Mouse (Mus musculus) MEL (cell line): ENCODE measurements around the gene Cdk13. TPM values are rescaled to one million over a fixed set of nuclear protein-coding genes. Genes with fewer than 3 reads are reported as not detected.

Experiments
- DNase-seq: peaks from one replicate; pipeline ENCODE4 v3.0.0; 2011; ENCODE audit warnings: low read depth, low spot score
- H3K27ac ChIP-seq: 2 replicates; pipeline ENCODE4 v1.5.1; 2012; ENCODE audit warnings: low read depth, mild to moderate bottlenecking, control low read depth, low read length, moderate library complexity; ENCODE audit not compliant: control insufficient read depth
- H3K27me3 ChIP-seq, 2 experiments: fragments of 150-350 bp in 1 of 2; sonication (generic) in 1 of 2; 2 replicates each; pipeline ENCODE4 v1.6.1; 2012; ENCODE audit warnings: low read length in 2 of 2, mild to moderate bottlenecking in 2 of 2, improper control_type of control experiment in 1 of 2, moderate library complexity in 1 of 2; ENCODE audit not compliant: insufficient read depth in 2 of 2, control insufficient read depth in 1 of 2
- H3K36me3 ChIP-seq, 2 experiments: 2 replicates each; pipeline ENCODE4 v1.6.1; 2012 to 2014; ENCODE audit warnings: low read length in 2 of 2, improper control_type of control experiment in 1 of 2, inconsistent platforms in 1 of 2, mild to moderate bottlenecking in 1 of 2; ENCODE audit not compliant: insufficient read depth in 2 of 2, control insufficient read depth in 1 of 2
- H3K4me1 ChIP-seq, 2 experiments: fragments of 150-350 bp in 1 of 2; sonication (generic) in 1 of 2; 2 replicates each; pipeline ENCODE4 v1.6.1; 2012; ENCODE audit warnings: low read length in 2 of 2, improper control_type of control experiment in 1 of 2, mild to moderate bottlenecking in 1 of 2; ENCODE audit not compliant: insufficient read depth in 2 of 2, control insufficient read depth in 1 of 2
- H3K4me3 ChIP-seq, 2 experiments: fragments of 150-350 bp in 1 of 2; sonication (generic) in 1 of 2; 2 replicates each; pipeline ENCODE4 v1.5.1; 2012; ENCODE audit warnings: low read depth in 2 of 2, low read length in 2 of 2, mild to moderate bottlenecking in 2 of 2, moderate library complexity in 2 of 2, control low read depth in 1 of 2, improper control_type of control experiment in 1 of 2; ENCODE audit not compliant: control insufficient read depth in 1 of 2, insufficient read depth in 1 of 2
- H3K79me2 ChIP-seq: 2 replicates; pipeline ENCODE4 v1.6.1; 2012; ENCODE audit warnings: mild to moderate bottlenecking, low read length, moderate library complexity; ENCODE audit not compliant: control insufficient read depth, poor library complexity, insufficient read depth
- H3K9ac ChIP-seq: 2 replicates; pipeline ENCODE4 v1.6.1; 2012; ENCODE audit warnings: low read depth, mild to moderate bottlenecking, control low read depth, low read length, moderate library complexity; ENCODE audit not compliant: control insufficient read depth, poor library complexity, severe bottlenecking
- H3K9me3 ChIP-seq: fragments of 150-350 bp; sonication (generic); replicated peaks from 2 replicates; pipeline ENCODE4 v1.6.1; 2012; ENCODE audit warnings: mild to moderate bottlenecking, low read length, improper control_type of control experiment, moderate library complexity; ENCODE audit not compliant: insufficient read depth
- BHLHE40 ChIP-seq: IDR thresholded peaks from 2 replicates; pipeline ENCODE4 v1.6.1; 2012; ENCODE audit warnings: low read depth, mild to moderate bottlenecking, inconsistent platforms, low read length, improper control_type of control experiment, borderline replicate concordance
- CHD1 ChIP-seq: IDR thresholded peaks from 2 replicates; pipeline ENCODE4 v1.6.1; 2012; ENCODE audit warnings: low read depth, mild to moderate bottlenecking, inconsistent platforms, low read length, improper control_type of control experiment
- CTCF ChIP-seq, 3 experiments: IDR thresholded peaks in 2 of 3; conservative IDR thresholded peaks in 1 of 3; 2 replicates each; pipeline ENCODE4 v1.5.1; 2011 to 2012; ENCODE audit warnings: low read length in 3 of 3, low read depth in 2 of 3, mild to moderate bottlenecking in 2 of 3, improper control_type of control experiment in 1 of 3, inconsistent platforms in 1 of 3, mixed read lengths in 1 of 3, moderate library complexity in 1 of 3; ENCODE audit not compliant: control insufficient read depth in 1 of 3, insufficient read depth in 1 of 3, poor library complexity in 1 of 3, severe bottlenecking in 1 of 3
- E2F4 ChIP-seq: IDR thresholded peaks from 2 replicates; pipeline ENCODE4 v1.6.1; 2011; ENCODE audit warnings: low read depth, low read length, improper control_type of control experiment, borderline replicate concordance
- ELF1 ChIP-seq: IDR thresholded peaks from 2 replicates; pipeline ENCODE4 v1.6.1; 2014; ENCODE audit warnings: low read depth, mild to moderate bottlenecking, inconsistent platforms, low read length, improper control_type of control experiment, moderate library complexity
- EP300 ChIP-seq, 2 experiments: IDR thresholded peaks; 2 replicates each; pipeline ENCODE4 v1.6.1; 2011; ENCODE audit warnings: improper control_type of control experiment in 2 of 2, low read length in 2 of 2, low read depth in 1 of 2, mild to moderate bottlenecking in 1 of 2
- GATA1 ChIP-seq: IDR thresholded peaks from 2 replicates; pipeline ENCODE4 v1.6.1; 2011; ENCODE audit warnings: low read depth, low read length, improper control_type of control experiment
- HCFC1 ChIP-seq: IDR thresholded peaks from 2 replicates; pipeline ENCODE4 v1.6.1; 2012; ENCODE audit warnings: low read depth, mild to moderate bottlenecking, inconsistent platforms, low read length, improper control_type of control experiment, moderate library complexity
- MAFK ChIP-seq: IDR thresholded peaks from 2 replicates; pipeline ENCODE4 v1.6.1; 2011; ENCODE audit warnings: low read depth, mild to moderate bottlenecking, low read length, improper control_type of control experiment, borderline replicate concordance
- MAZ ChIP-seq: IDR thresholded peaks from 2 replicates; pipeline ENCODE4 v1.6.1; 2012; ENCODE audit warnings: low read depth, mild to moderate bottlenecking, inconsistent platforms, low read length, improper control_type of control experiment
- MEF2A ChIP-seq: IDR thresholded peaks from 2 replicates; pipeline ENCODE4 v1.6.1; 2014; ENCODE audit warnings: low read depth, mild to moderate bottlenecking, inconsistent platforms, low read length, improper control_type of control experiment; ENCODE audit not compliant: poor library complexity, insufficient replicate concordance, severe bottlenecking; ENCODE audit errors: extremely low read depth
- MYC ChIP-seq: IDR thresholded peaks from 2 replicates; pipeline ENCODE4 v1.6.1; 2011; ENCODE audit warnings: low read depth, mild to moderate bottlenecking, low read length, improper control_type of control experiment, moderate library complexity
- NELFE ChIP-seq: IDR thresholded peaks from 2 replicates; pipeline ENCODE4 v1.6.1; 2011; ENCODE audit warnings: low read depth, low read length, improper control_type of control experiment
- NRF1 ChIP-seq: IDR thresholded peaks from 2 replicates; pipeline ENCODE4 v1.6.1; 2014; ENCODE audit warnings: low read depth, mild to moderate bottlenecking, inconsistent platforms, low read length, improper control_type of control experiment, moderate library complexity; ENCODE audit not compliant: poor library complexity, insufficient read depth, severe bottlenecking
- POLR2AphosphoS5 ChIP-seq: IDR thresholded peaks from 2 replicates; pipeline ENCODE4 v1.6.1; 2012; ENCODE audit warnings: low read depth, borderline replicate concordance, mild to moderate bottlenecking, inconsistent platforms, low read length, moderate library complexity, mixed read lengths
- RAD21 ChIP-seq: IDR thresholded peaks from 2 replicates; pipeline ENCODE4 v1.6.1; 2011; ENCODE audit warnings: mild to moderate bottlenecking, low read depth, low read length, improper control_type of control experiment
- SIN3A ChIP-seq: IDR thresholded peaks from 2 replicates; pipeline ENCODE4 v1.6.1; 2012; ENCODE audit warnings: low read length, improper control_type of control experiment, inconsistent platforms
- SMC3 ChIP-seq: IDR thresholded peaks from 2 replicates; pipeline ENCODE4 v1.6.1; 2011; ENCODE audit warnings: low read depth, low read length, improper control_type of control experiment
- TAL1 ChIP-seq: IDR thresholded peaks from 2 replicates; pipeline ENCODE4 v1.6.1; 2012; ENCODE audit warnings: mild to moderate bottlenecking, inconsistent platforms, low read length, moderate library complexity, mixed read lengths
- TBP ChIP-seq: IDR thresholded peaks from 2 replicates; pipeline ENCODE4 v1.8.0; 2011; ENCODE audit warnings: low read depth, low read length, improper control_type of control experiment
- UBTF ChIP-seq: IDR thresholded peaks from 2 replicates; pipeline ENCODE4 v1.6.1; 2012; ENCODE audit warnings: low read depth, mild to moderate bottlenecking, inconsistent platforms, low read length, improper control_type of control experiment, moderate library complexity, borderline replicate concordance; ENCODE audit not compliant: insufficient read depth
- USF2 ChIP-seq, 2 experiments: IDR thresholded peaks; 2 replicates each; pipeline ENCODE4 v1.6.1; 2011 to 2012; ENCODE audit warnings: improper control_type of control experiment in 2 of 2, low read length in 2 of 2, borderline replicate concordance in 1 of 2, inconsistent platforms in 1 of 2, low read depth in 1 of 2, mild to moderate bottlenecking in 1 of 2; ENCODE audit not compliant: insufficient read depth in 1 of 2
- ZC3H11A ChIP-seq: IDR thresholded peaks from 2 replicates; pipeline ENCODE4 v1.6.1; 2012; ENCODE audit warnings: low read depth, mild to moderate bottlenecking, inconsistent platforms, low read length, improper control_type of control experiment
- ZKSCAN1 ChIP-seq: IDR thresholded peaks from 2 replicates; pipeline ENCODE4 v1.6.1; 2012; ENCODE audit warnings: low read depth, mild to moderate bottlenecking, inconsistent platforms, low read length, improper control_type of control experiment, moderate library complexity
- ZNF384 ChIP-seq: IDR thresholded peaks from 2 replicates; pipeline ENCODE4 v1.6.1; 2012; ENCODE audit warnings: low read depth, mild to moderate bottlenecking, inconsistent platforms, low read length, improper control_type of control experiment
- polyA plus RNA-seq, 2 experiments: library from polyadenylated mRNA; stranded (reverse) in 1 of 2; unstranded in 1 of 2; fragments of >175 nt in 1 of 2; fragments of >200 nt in 1 of 2; gene quantifications; 2 replicates each; pipeline versions ENCODE4 v1.2.1 to v1.2.4; 2012; ENCODE audit warnings: low replicate concordance in 2 of 2, low read depth in 1 of 2; ENCODE audit not compliant: insufficient read length in 2 of 2, insufficient read depth in 1 of 2, missing spikeins in 1 of 2
- total RNA-seq: library from RNA; depleted of rRNA; stranded (reverse); fragments of 300-350 nt; gene quantifications from 2 replicates; pipeline ENCODE4 v1.2.3, GENCODE M21; 2012

Gene Cdk13
- total and polyA plus RNA-seq, 3 experiments, result 28.7 to 43.7 TPM; not detected in 1

DNA sequence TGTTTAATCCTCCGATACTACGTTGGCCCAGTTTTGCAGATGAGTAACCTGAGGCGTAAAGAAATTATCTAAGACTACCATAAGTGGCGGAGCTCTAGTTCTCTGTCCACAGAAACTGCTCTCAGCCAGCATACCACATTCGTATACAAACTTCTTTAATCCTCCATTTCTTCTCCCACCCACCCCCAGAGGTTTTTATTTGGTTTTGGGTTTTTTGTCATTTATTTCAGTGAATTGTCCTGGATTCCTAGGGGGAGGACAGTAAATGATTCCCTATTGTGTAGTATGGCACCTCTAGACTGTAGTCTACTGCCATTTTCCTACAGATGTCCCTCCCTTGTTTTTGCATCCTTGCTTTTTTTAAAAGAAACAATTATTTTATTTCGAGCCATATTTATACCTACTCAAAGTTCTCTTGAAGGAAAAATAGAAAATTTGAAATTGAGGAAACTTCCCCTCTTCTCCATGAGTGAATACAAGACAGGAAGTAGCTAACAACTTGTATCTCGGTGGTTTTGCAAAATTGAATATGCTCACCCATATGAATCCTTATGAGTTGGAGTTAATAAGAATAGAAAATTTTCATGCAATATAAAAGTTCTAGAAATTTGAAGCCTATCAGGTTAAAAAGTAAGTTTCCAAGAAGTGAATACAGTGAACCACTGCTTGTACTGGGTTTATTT is 108.9 kb downstream of the Cdk13 start:
- Histone ChIP-seq H3K4me3 (peak overlapping the region; percentile 86 to 100), H3K4me1 (peaks cover 9 to 20% of the 10 kb centered on the region in 2 experiments), H3K36me3 (peaks cover 0 to 41% of the 10 kb centered on the region in 2 experiments; a peak in 3 of 4 replicates), H3K27me3 (no peaks in the 10 kb centered on the region), H3K9ac (peak overlapping the region; percentile 92), H3K27ac (peak overlapping the region; percentile 94), H3K79me2 (peaks cover 32% of the 10 kb centered on the region), H3K9me3 (no peaks in the 10 kb centered on the region)
- TF ChIP-seq TAL1 (peak; percentile 33), TBP (0 out of 2 replicates have a peak, but pooled peaks have one; percentile 5), MAZ (no peak), EP300 (IDR thresholded peaks at IDR 0.05; ENCODE audit: low read depth in 1 of 2, low read length in 2 of 2) (no peak), SIN3A (no peak; the same call in 1 of the 2 replicates), HCFC1 (0 out of 2 replicates have a peak, but pooled peaks have one; percentile 24), MAFK (no peak), ELF1 (peak; percentile 27; the same call in 1 of the 2 replicates), CTCF (IDR thresholded peaks at IDR 0.05 in 2 of 3, conservative IDR thresholded peaks at IDR 0.05 in 1 of 3; ENCODE audit: control insufficient read depth in 1 of 3, insufficient read depth in 1 of 3, low read depth in 2 of 3, low read length in 3 of 3, poor library complexity in 1 of 3, severe bottlenecking in 1 of 3) (no peak), MYC (no peak)
- DNase-seq, result peak; percentile 62

DNA sequence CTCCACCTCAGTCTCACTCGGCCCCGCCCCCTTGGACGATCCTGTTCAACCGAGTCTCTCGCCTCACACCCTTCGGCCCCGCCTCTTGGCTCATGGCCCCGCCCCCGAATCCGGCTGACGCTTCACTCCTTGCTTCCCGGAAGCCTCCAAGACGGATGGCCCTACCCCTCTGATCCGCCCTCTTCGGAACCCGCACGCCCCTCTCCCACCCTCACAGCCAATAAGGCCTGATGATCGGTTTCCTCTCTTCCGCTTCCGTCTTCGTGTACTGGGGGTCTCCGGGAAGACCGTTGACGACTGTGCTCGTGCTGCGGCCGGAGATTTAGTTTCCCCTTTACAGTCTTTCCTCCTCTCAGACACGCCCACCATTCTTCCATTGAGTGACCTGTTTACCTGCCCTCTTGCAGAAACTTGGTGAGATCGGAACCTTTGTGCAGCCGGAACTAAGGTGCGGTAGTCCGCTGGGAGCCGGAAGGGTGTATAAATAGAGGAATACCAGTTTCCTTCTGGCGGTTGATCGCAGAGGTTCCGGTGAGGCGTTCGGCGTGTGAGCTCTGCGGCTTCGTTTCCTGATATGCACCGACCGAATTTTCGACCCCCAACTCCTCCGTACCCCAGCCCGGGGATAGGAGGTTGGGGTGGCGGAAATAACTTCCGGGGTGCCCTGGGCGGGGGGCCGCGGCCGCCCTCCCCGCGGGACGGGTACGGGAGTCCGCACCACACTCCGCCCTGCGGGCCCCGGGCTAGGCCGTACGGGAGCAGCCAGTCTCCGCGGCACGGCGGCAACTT is 109.8 kb downstream of the Cdk13 start, which contains the start of the genes Mplkip and Sugct:
Mplkip (plus strand) TSS at position 282 of the 789 bp plus-strand sequence.
Sugct (minus strand) TSS at position 643 of the 789 bp plus-strand sequence.
- H3K9ac ChIP-seq, result peak within 1 kb of the TSS; percentile 92
- peak within 1 kb of the TSS; percentile 87 to 100 for H3K4me3 ChIP-seq
- no peaks in the 10 kb centered on the region for H3K9me3 ChIP-seq
- H3K79me2 ChIP-seq, result peaks cover 25% of the 10 kb centered on the region
- H3K36me3 ChIP-seq, result peaks cover 0 to 33% of the 10 kb centered on the region in 2 experiments; a peak in 3 of 4 replicates
- H3K27me3 ChIP-seq, result no peaks in the 10 kb centered on the region
- peak; percentile 99 for DNase-seq
- peak within 1 kb of the TSS; percentile 94 for H3K27ac ChIP-seq
- H3K4me1 ChIP-seq, result peaks cover 3 to 11% of the 10 kb centered on the region in 2 experiments
- TF ChIP-seq BHLHE40 (no peak), MEF2A (no peak), ELF1 (peak; percentile 90), SMC3 (no peak), NRF1 (no peak), ZKSCAN1 (no peak), USF2 (IDR thresholded peaks at IDR 0.05; ENCODE audit: borderline replicate concordance in 1 of 2, insufficient read depth in 1 of 2, low read depth in 1 of 2, low read length in 2 of 2) (no peak), MYC (peak; percentile 66; the same call in 1 of the 2 replicates), RAD21 (no peak), ZNF384 (no peak), GATA1 (no peak), TBP (peak; percentile 99), CTCF (IDR thresholded peaks at IDR 0.05 in 2 of 3, conservative IDR thresholded peaks at IDR 0.05 in 1 of 3; ENCODE audit: control insufficient read depth in 1 of 3, insufficient read depth in 1 of 3, low read depth in 2 of 3, low read length in 3 of 3, poor library complexity in 1 of 3, severe bottlenecking in 1 of 3) (no peak), MAZ (peak; percentile 47), CHD1 (no peak), E2F4 (peak; percentile 50; the same call in 1 of the 2 replicates), POLR2AphosphoS5 (no peak; the same call in 1 of the 2 replicates), UBTF (no peak), ZC3H11A (no peak), NELFE (peak; percentile 84), SIN3A (peak; percentile 93), MAFK (no peak)
